Mouse (Mus musculus): ENCODE results near the gene Gm11214. TPM values are rescaled to one million over a fixed set of nuclear protein-coding genes. Genes with fewer than 3 reads are reported as not detected.
A peak's percentile ranks its signal among the peaks of the same experiment; 100 is the strongest.

Gene Gm11214
- not detected in 2 replicates for polyA plus RNA-seq (2015; fragmentation: Nextera tagmentation; extraction: Ambion mirVana)

DNA sequence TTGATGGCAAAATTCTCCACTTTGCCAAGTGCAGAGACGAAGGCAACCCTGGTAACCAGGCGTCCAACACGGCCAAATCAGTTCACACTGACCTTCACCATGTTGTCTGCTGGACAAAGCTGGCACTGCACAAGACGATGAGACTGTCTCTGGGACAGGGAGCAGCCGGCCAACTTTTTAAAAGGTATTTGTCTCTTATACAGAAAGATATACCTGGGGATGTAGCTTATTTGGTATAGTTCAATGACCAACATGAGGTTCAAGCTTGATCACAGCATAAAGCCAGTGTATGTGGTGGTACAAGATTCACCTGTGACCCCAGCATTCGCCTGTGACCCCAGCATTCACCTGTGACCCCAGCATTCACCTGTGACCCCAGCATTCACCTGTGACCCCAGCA lies at the start of gene Gm11214:
Gene Gm11214 (minus strand): TSS at position 101 of the 400 bp plus-strand sequence.
- no peak for TF ChIP-seq CTCF (IDR thresholded peaks at IDR 0.05; ENCODE audit: low read depth)
- H3K9ac ChIP-seq (ENCODE audit: low read depth, low read length), result no peak within 1 kb of the TSS
- 93% methylated on average over 6 of the region's 6 CpGs for WGBS
- H3K27ac ChIP-seq (ENCODE audit: low read depth, low read length), result no peak within 1 kb of the TSS
- no peaks in the 10 kb centered on the region for H3K9me3 ChIP-seq (ENCODE audit: control insufficient read depth)
- no peaks in the 10 kb centered on the region for H3K4me1 ChIP-seq (replicated peaks; ENCODE audit: control insufficient read depth, insufficient read depth, low read length)
- H3K4me3 ChIP-seq (ENCODE audit: low read depth, low read length), result no peak within 1 kb of the TSS
- no peak for ATAC-seq
- H3K27me3 ChIP-seq (replicated peaks; ENCODE audit: control insufficient read depth, insufficient read depth, low read length), result no peaks in the 10 kb centered on the region
- H3K4me2 ChIP-seq (replicated peaks; ENCODE audit: low read depth), result no peak within 1 kb of the TSS
- no peaks in the 10 kb centered on the region for H3K36me3 ChIP-seq (ENCODE audit: control insufficient read depth, insufficient read depth)

GRCm38 (mm10) chr4:63711886-63712285 lies 48.7 kb upstream of the Gm11214 start:
- no peak for TF ChIP-seq CTCF (IDR thresholded peaks at IDR 0.05; ENCODE audit: low read depth)
- Histone ChIP-seq H3K4me2 (replicated peaks; ENCODE audit: low read depth) (no peak overlapping the region), H3K4me1 (replicated peaks; ENCODE audit: control insufficient read depth, insufficient read depth, low read length) (no peaks in the 10 kb centered on the region), H3K9ac (ENCODE audit: low read depth, low read length) (no peak overlapping the region), H3K27me3 (replicated peaks; ENCODE audit: control insufficient read depth, insufficient read depth, low read length) (no peaks in the 10 kb centered on the region), H3K36me3 (ENCODE audit: control insufficient read depth, insufficient read depth) (no peaks in the 10 kb centered on the region), H3K4me3 (ENCODE audit: low read depth, low read length) (no peak overlapping the region), H3K9me3 (ENCODE audit: control insufficient read depth) (no peaks in the 10 kb centered on the region), H3K27ac (ENCODE audit: low read depth, low read length) (no peak overlapping the region)
- WGBS, result 90% methylated on average over 5 of the region's 5 CpGs
- no peak for ATAC-seq

DNA sequence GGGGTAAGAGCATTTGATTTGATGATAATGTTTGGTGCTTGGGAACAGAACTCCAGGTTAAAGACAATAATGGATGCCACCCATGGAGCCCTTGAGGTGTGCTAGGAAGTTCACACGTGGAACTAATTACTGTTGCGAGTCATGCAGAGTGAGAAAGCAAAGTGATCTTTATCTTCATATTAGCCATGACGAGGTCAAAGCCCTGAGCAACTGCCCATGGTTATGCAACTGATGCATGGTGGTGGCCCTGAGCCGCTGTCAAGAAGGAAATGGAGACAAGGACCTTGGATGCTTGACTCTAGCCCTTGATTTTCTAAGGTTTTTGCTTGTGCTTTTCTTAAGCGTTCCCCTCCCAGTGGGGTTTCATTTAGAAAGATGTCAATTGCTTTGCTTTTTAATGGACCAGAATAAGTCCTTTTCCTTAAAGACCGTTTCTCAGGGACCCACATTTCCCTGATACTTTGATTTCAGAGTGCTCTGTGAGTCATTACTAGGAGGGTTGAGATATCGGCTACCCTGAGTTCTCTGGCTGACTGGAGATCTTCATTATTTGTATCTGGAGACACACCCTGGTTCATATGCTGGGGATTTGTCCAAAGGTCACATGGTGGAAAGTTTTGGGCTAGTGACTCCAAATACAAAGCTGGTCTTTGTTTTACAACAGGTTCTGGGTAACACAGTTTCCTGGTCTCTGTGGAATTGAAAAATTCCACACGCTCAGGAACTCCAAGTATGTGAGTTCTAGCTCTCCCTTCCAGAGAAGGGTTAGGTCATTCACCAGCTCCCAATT lies 47.4 kb upstream of the Gm11214 start:
- Histone ChIP-seq H3K27me3 (replicated peaks; ENCODE audit: control insufficient read depth, insufficient read depth, low read length) (no peaks in the 10 kb centered on the region), H3K9ac (ENCODE audit: low read depth, low read length) (no peak overlapping the region), H3K36me3 (ENCODE audit: control insufficient read depth, insufficient read depth) (no peaks in the 10 kb centered on the region), H3K4me2 (replicated peaks; ENCODE audit: low read depth) (no peak overlapping the region), H3K9me3 (ENCODE audit: control insufficient read depth) (no peaks in the 10 kb centered on the region), H3K4me3 (ENCODE audit: low read depth, low read length) (no peak overlapping the region), H3K27ac (ENCODE audit: low read depth, low read length) (no peak overlapping the region), H3K4me1 (replicated peaks; ENCODE audit: control insufficient read depth, insufficient read depth, low read length) (no peaks in the 10 kb centered on the region)
- TF ChIP-seq CTCF (IDR thresholded peaks at IDR 0.05; ENCODE audit: low read depth), result no peak
- peak; percentile 36 for ATAC-seq
- 49% methylated on average over 8 of the region's 8 CpGs for WGBS

DNA sequence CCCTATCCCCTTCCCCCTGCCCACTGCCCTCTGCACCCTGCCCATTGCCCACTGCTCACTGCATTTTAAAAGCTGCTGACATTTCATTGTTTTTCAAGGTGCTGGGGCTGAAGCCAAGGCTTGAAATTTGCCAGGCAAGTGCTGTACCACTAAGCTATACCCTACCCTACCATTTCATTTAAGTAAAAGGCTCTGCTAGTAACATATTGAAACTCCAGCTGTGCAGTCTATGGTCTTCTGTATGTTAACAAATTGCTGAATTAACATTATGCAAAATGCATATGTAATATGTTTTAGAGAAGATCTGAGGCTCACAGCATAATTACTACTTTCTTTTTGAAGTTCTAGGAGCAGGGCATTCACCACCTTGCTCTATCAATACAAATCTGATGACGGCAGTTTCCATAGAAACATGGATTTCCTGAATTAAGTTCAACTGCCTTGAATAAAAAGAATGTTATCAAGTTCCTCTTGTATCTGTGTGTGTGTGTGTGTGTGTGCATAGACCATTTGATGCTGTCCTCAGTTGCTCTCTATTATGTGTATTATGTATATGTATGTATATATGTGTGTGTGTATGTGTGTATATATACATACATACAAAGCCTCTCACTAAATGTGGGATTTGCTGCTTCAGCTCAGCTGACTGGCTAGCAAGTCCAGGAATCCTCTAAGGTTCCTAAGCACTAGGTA lies 43.2 kb upstream of the Gm11214 start:
- H3K9me3 ChIP-seq (ENCODE audit: control insufficient read depth), result no peaks in the 10 kb centered on the region
- H3K4me2 ChIP-seq (replicated peaks; ENCODE audit: low read depth), result no peak overlapping the region
- no peak for TF ChIP-seq CTCF (IDR thresholded peaks at IDR 0.05; ENCODE audit: low read depth)
- ATAC-seq, result no peak
- H3K27me3 ChIP-seq (replicated peaks; ENCODE audit: control insufficient read depth, insufficient read depth, low read length), result no peaks in the 10 kb centered on the region
- 89% methylated on average over 1 of the region's 1 CpGs for WGBS
- no peak overlapping the region for H3K4me3 ChIP-seq (ENCODE audit: low read depth, low read length)
- no peaks in the 10 kb centered on the region for H3K4me1 ChIP-seq (replicated peaks; ENCODE audit: control insufficient read depth, insufficient read depth, low read length)
- H3K9ac ChIP-seq (ENCODE audit: low read depth, low read length), result no peak overlapping the region
- no peak overlapping the region for H3K27ac ChIP-seq (ENCODE audit: low read depth, low read length)
- H3K36me3 ChIP-seq (ENCODE audit: control insufficient read depth, insufficient read depth), result no peaks in the 10 kb centered on the region

DNA sequence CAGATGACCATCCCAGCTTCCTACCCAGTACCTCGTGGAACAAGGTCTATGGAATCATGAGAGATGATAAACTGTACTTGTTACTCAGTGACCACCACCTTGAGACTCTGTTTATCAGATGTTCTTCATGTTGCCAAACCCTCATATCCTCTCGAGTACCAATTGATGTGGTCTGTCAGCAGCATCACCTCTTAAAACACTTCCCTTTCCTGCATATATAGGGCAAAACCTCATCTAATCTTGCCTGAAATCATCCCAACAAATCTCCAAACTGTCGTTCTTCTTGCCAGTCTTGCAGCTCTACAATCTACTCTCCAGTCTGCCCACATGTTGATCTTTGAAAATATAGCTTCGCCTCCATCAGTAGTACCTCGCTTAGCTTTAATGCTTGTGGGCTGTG lies 41.1 kb upstream of the Gm11214 start:
- Histone ChIP-seq H3K9ac (ENCODE audit: low read depth, low read length) (no peak overlapping the region), H3K27ac (ENCODE audit: low read depth, low read length) (no peak overlapping the region), H3K4me2 (replicated peaks; ENCODE audit: low read depth) (no peak overlapping the region), H3K4me3 (ENCODE audit: low read depth, low read length) (no peak overlapping the region), H3K9me3 (ENCODE audit: control insufficient read depth) (no peaks in the 10 kb centered on the region), H3K4me1 (replicated peaks; ENCODE audit: control insufficient read depth, insufficient read depth, low read length) (no peaks in the 10 kb centered on the region), H3K36me3 (ENCODE audit: control insufficient read depth, insufficient read depth) (no peaks in the 10 kb centered on the region), H3K27me3 (replicated peaks; ENCODE audit: control insufficient read depth, insufficient read depth, low read length) (no peaks in the 10 kb centered on the region)
- ATAC-seq, result no peak
- TF ChIP-seq CTCF (IDR thresholded peaks at IDR 0.05; ENCODE audit: low read depth), result no peak
- WGBS, result 85% methylated on average over 5 of the region's 5 CpGs

- WGBS, result 89% methylated on average over 2 of the region's 2 CpGs
- no peak overlapping the region for H3K9ac ChIP-seq (ENCODE audit: low read depth, low read length)
- no peaks in the 10 kb centered on the region for H3K4me1 ChIP-seq (replicated peaks; ENCODE audit: control insufficient read depth, insufficient read depth, low read length)
- no peaks in the 10 kb centered on the region for H3K27me3 ChIP-seq (replicated peaks; ENCODE audit: control insufficient read depth, insufficient read depth, low read length)
- no peaks in the 10 kb centered on the region for H3K36me3 ChIP-seq (ENCODE audit: control insufficient read depth, insufficient read depth)
- H3K4me2 ChIP-seq (replicated peaks; ENCODE audit: low read depth), result no peak overlapping the region
- H3K4me3 ChIP-seq (ENCODE audit: low read depth, low read length), result no peak overlapping the region
- no peak for TF ChIP-seq CTCF (IDR thresholded peaks at IDR 0.05; ENCODE audit: low read depth)
- H3K27ac ChIP-seq (ENCODE audit: low read depth, low read length), result no peak overlapping the region
- no peak for ATAC-seq
- no peaks in the 10 kb centered on the region for H3K9me3 ChIP-seq (ENCODE audit: control insufficient read depth)
Observed at GRCm38 (mm10) chr4:63703686-63704085, 40.5 kb upstream of the Gm11214 start.
